Mouse (Mus musculus): Measurements from ENCODE around the gene Tas2r143. TPM values are rescaled to one million over a fixed set of nuclear protein-coding genes. Genes with fewer than 3 reads are reported as not detected.

The Tas2r143 gene
- polyA plus RNA-seq, 1 experiment from 2014 or later, result not detected

Other genes with a start within 250 kb of the Tas2r143 start
- not detected in 2 replicates for gene Tas2r144, start 184.9 kb upstream of the Tas2r143 start, polyA plus RNA-seq (2015; fragmentation: Nextera tagmentation; extraction: Ambion mirVana)
- gene Gstk1, start 154.3 kb upstream of the Tas2r143 start, polyA plus RNA-seq (2015; fragmentation: Nextera tagmentation; extraction: Ambion mirVana), result 8.5 and 9.9 TPM in 2 replicates
- not detected in 2 replicates for gene Tmem139, start 138.3 kb upstream of the Tas2r143 start, polyA plus RNA-seq (2015; fragmentation: Nextera tagmentation; extraction: Ambion mirVana)
- gene Casp2, start 135.3 kb upstream of the Tas2r143 start, polyA plus RNA-seq (2015; fragmentation: Nextera tagmentation; extraction: Ambion mirVana), result 36.3 and 40.5 TPM in 2 replicates
- gene Clcn1, start 113.6 kb upstream of the Tas2r143 start, polyA plus RNA-seq (2015; fragmentation: Nextera tagmentation; extraction: Ambion mirVana), result 1.3 and 1.5 TPM in 2 replicates
- gene Fam131b, start 75.6 kb upstream of the Tas2r143 start, polyA plus RNA-seq (2015; fragmentation: Nextera tagmentation; extraction: Ambion mirVana), result 7.8 and 8.4 TPM in 2 replicates
- gene Zyx, start 50.6 kb upstream of the Tas2r143 start, polyA plus RNA-seq (2015; fragmentation: Nextera tagmentation; extraction: Ambion mirVana), result 55.1 and 56.5 TPM in 2 replicates
- 0.47 and 0.94 TPM in 2 replicates for gene Epha1, start 27.0 kb upstream of the Tas2r143 start, polyA plus RNA-seq (2015; fragmentation: Nextera tagmentation; extraction: Ambion mirVana)
- not detected in 2 replicates for gene Tas2r135, start 5.2 kb downstream of the Tas2r143 start, polyA plus RNA-seq (2015; fragmentation: Nextera tagmentation; extraction: Ambion mirVana)
- not detected in 2 replicates for gene Tas2r126, start 34.3 kb downstream of the Tas2r143 start, polyA plus RNA-seq (2015; fragmentation: Nextera tagmentation; extraction: Ambion mirVana)
- not detected in 2 replicates for gene Olfr458, start 65.0 kb downstream of the Tas2r143 start, polyA plus RNA-seq (2015; fragmentation: Nextera tagmentation; extraction: Ambion mirVana)
- not detected in 2 replicates for gene Olfr457, start 76.1 kb downstream of the Tas2r143 start, polyA plus RNA-seq (2015; fragmentation: Nextera tagmentation; extraction: Ambion mirVana)
- gene Olfr456, start 87.0 kb downstream of the Tas2r143 start, polyA plus RNA-seq (2015; fragmentation: Nextera tagmentation; extraction: Ambion mirVana), result not detected in 2 replicates
- not detected in 2 replicates for gene Olfr455, start 147.3 kb downstream of the Tas2r143 start, polyA plus RNA-seq (2015; fragmentation: Nextera tagmentation; extraction: Ambion mirVana)
- gene Tcaf3, start 197.5 kb downstream of the Tas2r143 start, polyA plus RNA-seq (2015; fragmentation: Nextera tagmentation; extraction: Ambion mirVana), result not detected in 2 replicates
- 1.8 and 2.2 TPM in 2 replicates for gene Tcaf2, start 245.0 kb downstream of the Tas2r143 start, polyA plus RNA-seq (2015; fragmentation: Nextera tagmentation; extraction: Ambion mirVana)